Mouse (Mus musculus) brain, embryonic 14.5 days (tissue): ENCODE results near the gene Krt81.

Source experiments
- CTCF ChIP-seq: fragments of 200-500 bp; IDR thresholded peaks from 2 replicates; pipeline ENCODE4 v1.5.1; 2012; ENCODE audit warnings: inconsistent platforms, mild to moderate bottlenecking, moderate library complexity, borderline replicate concordance; ENCODE audit not compliant: insufficient read depth, insufficient read length; ENCODE audit errors: extremely low read depth
- POLR2A ChIP-seq: fragments of 200-500 bp; IDR thresholded peaks from 2 replicates; pipeline ENCODE4 v1.6.1; 2012; ENCODE audit warnings: mild to moderate bottlenecking, inconsistent platforms, borderline replicate concordance; ENCODE audit not compliant: poor library complexity, insufficient read depth, insufficient read length, severe bottlenecking; ENCODE audit errors: extremely low read depth

DNA sequence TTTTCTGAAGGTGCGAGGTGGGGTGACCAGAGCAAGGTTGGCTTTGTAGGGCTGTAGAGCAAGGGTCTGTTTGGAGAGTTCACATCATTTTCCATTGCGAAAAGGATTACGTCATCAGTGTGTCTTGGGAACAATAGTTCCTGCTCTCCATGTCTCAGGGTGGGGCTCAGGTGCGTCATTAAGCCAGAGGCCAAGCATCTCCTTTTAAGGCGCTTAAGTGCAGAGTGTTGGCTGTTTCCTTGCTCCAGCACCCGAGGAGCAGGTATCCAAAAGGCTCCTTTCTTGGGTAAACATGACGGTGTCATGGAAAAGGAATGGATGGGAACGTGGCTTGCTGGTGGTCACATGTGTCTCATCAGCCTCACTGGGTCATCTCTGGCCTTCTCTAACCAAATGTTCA lies 8.8 kb downstream of the Krt81 start:
- TF ChIP-seq CTCF (no peak), POLR2A (no peak)
